ENCODE assay signal across 26 mouse cellular contexts in genomic region chr16:92816092-92816491, GRCm38 (mm10).
"Had no signal": no experiment of that assay in that cellular context is flagged by ENCODE, and none has a peak within 500 bp of the region (broad histone marks: within the 10 kb centered on the region; RNA-seq: fewer than 3 reads in every experiment).

No protein-coding gene starts in this region.

- DNase-seq: gastrocnemius, adult 2 months; gastrocnemius, postnatal 10 days; gastrocnemius, postnatal 25 days; heart, adult 18-20 months; heart, postnatal 10 days; heart, postnatal 4 days; kidney, adult 11 months; kidney, adult 2 months; kidney, adult 9 months; kidney, postnatal 14 days; kidney, postnatal 36 days; left cerebral cortex, postnatal 4 days had no signal

- H3K9ac ChIP-seq: heart, embryonic 12.5 days; hindbrain, embryonic 12.5 days; hindbrain, embryonic 14.5 days; kidney, embryonic 15.5 days; limb, embryonic 13.5 days; limb, embryonic 15.5 days; liver, embryonic 14.5 days had no signal

- H3K27me3 ChIP-seq: hindbrain, embryonic 12.5 days; limb, embryonic 13.5 days had no signal

- H3K4me3 ChIP-seq: gastrocnemius, adult 2 months; heart, embryonic 10.5 days; heart, embryonic 12.5 days; hindbrain, embryonic 10.5 days; hindbrain, embryonic 12.5 days; kidney, embryonic 15.5 days; left cerebral cortex, adult 2 months; limb, embryonic 13.5 days; limb, embryonic 15.5 days had no signal

- H3K27ac ChIP-seq: gastrocnemius, adult 2 months; heart, embryonic 10.5 days; hindbrain, embryonic 10.5 days; hindbrain, embryonic 12.5 days; hindbrain, embryonic 14.5 days; kidney, embryonic 15.5 days; kidney, postnatal 0 days; left cerebral cortex, adult 2 months; limb, embryonic 13.5 days; limb, embryonic 15.5 days; liver, embryonic 14.5 days had no signal

- ATAC-seq: hindbrain, embryonic 16.5 days; intestine, embryonic 16.5 days had no signal

- H3K4me2 ChIP-seq: heart, embryonic 12.5 days; hindbrain, embryonic 12.5 days; hindbrain, embryonic 14.5 days; kidney, embryonic 15.5 days; limb, embryonic 13.5 days; limb, embryonic 15.5 days; liver, embryonic 11.5 days had no signal

- H3K36me3 ChIP-seq: heart, embryonic 10.5 days; heart, embryonic 12.5 days; hindbrain, embryonic 10.5 days; hindbrain, embryonic 12.5 days; kidney, embryonic 15.5 days; limb, embryonic 13.5 days; limb, embryonic 15.5 days had no signal

- H3K9me3 ChIP-seq: heart, embryonic 10.5 days; heart, embryonic 12.5 days; hindbrain, embryonic 10.5 days; hindbrain, embryonic 12.5 days; kidney, embryonic 15.5 days; limb, embryonic 13.5 days; limb, embryonic 15.5 days had no signal

- H3K4me1 ChIP-seq: hindbrain, embryonic 10.5 days; hindbrain, embryonic 12.5 days; kidney, embryonic 15.5 days had no signal
